Mouse (Mus musculus) small intestine, adult 2 months (tissue): ENCODE measurements around the gene Nat14. TPM values are rescaled to one million over a fixed set of nuclear protein-coding genes. Genes with fewer than 3 reads are reported as not detected.

ENCODE experiments used
- H3K27ac ChIP-seq: fragments of 200-500 bp; 2 replicates; pipeline ENCODE4 v1.5.1; 2012; ENCODE audit warnings: low read depth, low read length, control low read depth, inconsistent platforms; ENCODE audit not compliant: insufficient read depth
- H3K27me3 ChIP-seq: fragments of 200-500 bp; 2 replicates; pipeline ENCODE4 v1.6.1; 2012; ENCODE audit warnings: mild to moderate bottlenecking, moderate library complexity, low read length, inconsistent platforms; ENCODE audit not compliant: control insufficient read depth, insufficient read depth
- H3K36me3 ChIP-seq: fragments of 200-500 bp; 2 replicates; pipeline ENCODE4 v1.6.1; 2012; ENCODE audit warnings: mild to moderate bottlenecking, low read length, control low read depth, inconsistent platforms; ENCODE audit not compliant: control insufficient read depth, insufficient read depth
- H3K4me1 ChIP-seq: fragments of 200-500 bp; 2 replicates; pipeline ENCODE4 v1.6.1; 2012; ENCODE audit warnings: low read length, inconsistent platforms, mixed read lengths; ENCODE audit not compliant: control insufficient read depth, insufficient read depth, insufficient read length
- H3K4me3 ChIP-seq: fragments of 200-500 bp; 2 replicates; pipeline ENCODE4 v1.5.1; 2012; ENCODE audit warnings: low read depth, mild to moderate bottlenecking, control low read depth, inconsistent platforms, low read length, moderate library complexity
- CTCF ChIP-seq: fragments of 200-500 bp; IDR thresholded peaks from 2 replicates; pipeline ENCODE4 v1.5.1; 2012; ENCODE audit warnings: low read depth, mild to moderate bottlenecking, control low read depth, inconsistent platforms, low read length, moderate library complexity, mixed read lengths; ENCODE audit not compliant: insufficient replicate concordance, insufficient read length; ENCODE audit errors: extremely low read depth
- POLR2A ChIP-seq: fragments of 200-500 bp; IDR thresholded peaks from 2 replicates; pipeline ENCODE4 v1.6.1; 2012; ENCODE audit warnings: low read depth, mild to moderate bottlenecking, control low read depth, inconsistent platforms, low read length, moderate library complexity
- WGBS: fragments of 180-500 bp; shearing (Covaris S2); methylation state at CpG from one replicate; pipeline ENCODE4 v1.1.7; 2018; 5-methylcytosine and 5-hydroxymethylcytosine counted together
- polyA plus RNA-seq: library from polyadenylated mRNA; depleted of rRNA; stranded (reverse); fragments of >200 nt; gene quantifications from 2 replicates; pipeline ENCODE4 v1.2.3, GENCODE M21; 2012

The Nat14 gene
- polyA plus RNA-seq, 1 experiment, result 4.3 TPM

DNA sequence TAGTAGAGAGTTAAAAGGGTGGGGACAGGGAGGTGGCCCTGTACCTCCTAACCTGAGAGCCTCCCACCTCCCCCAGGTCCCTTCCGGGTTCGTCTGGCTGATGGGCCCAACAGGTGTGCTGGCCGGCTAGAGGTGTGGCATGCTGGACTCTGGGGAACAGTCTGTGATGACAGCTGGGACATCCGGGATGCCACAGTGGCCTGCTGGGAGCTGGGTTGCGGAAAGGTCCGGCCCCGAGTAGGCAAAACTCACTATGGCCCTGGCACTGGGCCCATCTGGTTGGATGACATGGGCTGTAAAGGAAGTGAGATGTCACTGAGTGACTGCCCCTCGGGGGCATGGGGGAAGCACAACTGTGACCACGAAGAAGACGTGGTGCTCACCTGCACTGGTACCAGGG, 15.0 kb downstream of the Nat14 start:
- no peaks in the 10 kb centered on the region for H3K36me3 ChIP-seq
- no peak overlapping the region for H3K27ac ChIP-seq
- 52% methylated on average over 10 of the region's 10 CpGs for WGBS
- TF ChIP-seq POLR2A, result no peak
- no peak for TF ChIP-seq CTCF
- 0 out of 2 replicates have a peak, but pooled peaks cover 1% of the 10 kb centered on the region for H3K4me1 ChIP-seq
- H3K4me3 ChIP-seq, result no peak overlapping the region
- no peaks in the 10 kb centered on the region for H3K27me3 ChIP-seq

- Histone ChIP-seq H3K27me3 (no peaks in the 10 kb centered on the region), H3K4me1 (0 out of 2 replicates have a peak, but pooled peaks cover 1% of the 10 kb centered on the region), H3K27ac (no peak overlapping the region), H3K36me3 (no peaks in the 10 kb centered on the region), H3K4me3 (no peak overlapping the region)
- TF ChIP-seq POLR2A, result no peak
- TF ChIP-seq CTCF, result no peak
- WGBS, result 70% methylated on average over 11 of the region's 11 CpGs
Measured at GRCm38 (mm10) chr7:4937392-4937791, 15.6 kb downstream of the Nat14 start.

- TF ChIP-seq CTCF (peak; percentile 84; the same call in 1 of the 2 replicates), POLR2A (no peak)
- Histone ChIP-seq H3K27me3 (no peaks in the 10 kb centered on the region), H3K4me3 (no peak overlapping the region), H3K36me3 (no peaks in the 10 kb centered on the region), H3K27ac (no peak overlapping the region), H3K4me1 (peaks cover 3% of the 10 kb centered on the region)
- 39% methylated on average over 2 of the region's 2 CpGs for WGBS
Measured at GRCm38 (mm10) chr7:4938456-4938855, 16.6 kb downstream of the Nat14 start.

DNA sequence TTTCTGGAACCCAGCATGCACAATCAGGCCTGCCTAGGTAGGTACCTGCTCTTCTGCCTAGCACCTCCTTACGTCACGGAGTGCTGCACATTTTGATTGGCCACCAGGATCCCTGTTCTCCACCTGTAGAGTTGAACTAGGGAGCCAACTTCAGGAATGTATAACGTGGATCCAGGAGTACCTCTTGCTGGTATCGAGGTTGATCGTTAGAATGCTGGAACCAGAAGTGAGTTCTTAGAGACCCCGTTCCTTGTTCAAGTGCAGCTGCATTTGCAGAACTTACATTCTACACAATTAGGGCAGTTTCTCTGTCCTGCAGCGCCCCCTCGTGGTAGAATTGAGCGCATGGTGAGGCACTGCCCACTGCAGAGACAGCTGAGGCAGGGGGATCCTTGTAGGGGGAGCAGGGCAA, 18.2 kb downstream of the Nat14 start:
- Histone ChIP-seq H3K27ac (no peak overlapping the region), H3K4me3 (no peak overlapping the region), H3K4me1 (peaks cover 6% of the 10 kb centered on the region), H3K27me3 (no peaks in the 10 kb centered on the region), H3K36me3 (no peaks in the 10 kb centered on the region)
- 10% methylated on average over 9 of the region's 9 CpGs for WGBS
- TF ChIP-seq CTCF, result peak; percentile 94; the same call in 1 of the 2 replicates
- TF ChIP-seq POLR2A, result no peak

DNA sequence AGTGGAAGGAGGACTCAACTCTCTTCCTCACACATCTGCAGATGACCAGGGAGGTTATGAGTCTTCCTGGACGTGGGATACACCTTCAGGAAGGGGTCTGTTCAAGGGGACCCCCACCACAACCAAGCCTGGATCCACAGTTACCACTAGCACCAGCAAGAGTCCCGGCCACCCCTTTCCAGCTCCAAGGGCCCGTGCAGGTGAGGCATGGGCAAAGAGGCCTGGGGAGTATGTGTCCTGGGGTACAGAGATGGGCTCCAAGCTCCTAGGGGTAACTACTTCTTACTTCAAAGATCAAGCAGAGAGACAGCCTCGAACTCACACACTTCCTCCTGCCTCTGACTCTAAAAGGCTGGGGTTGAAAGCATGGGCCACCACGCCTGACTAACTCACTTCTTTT, 20.8 kb downstream of the Nat14 start:
- Histone ChIP-seq H3K4me1 (peaks cover 6% of the 10 kb centered on the region), H3K27me3 (no peaks in the 10 kb centered on the region), H3K36me3 (no peaks in the 10 kb centered on the region), H3K4me3 (no peak overlapping the region), H3K27ac (no peak overlapping the region)
- TF ChIP-seq CTCF (no peak), POLR2A (no peak)
- WGBS, result 34% methylated on average over 5 of the region's 5 CpGs

DNA sequence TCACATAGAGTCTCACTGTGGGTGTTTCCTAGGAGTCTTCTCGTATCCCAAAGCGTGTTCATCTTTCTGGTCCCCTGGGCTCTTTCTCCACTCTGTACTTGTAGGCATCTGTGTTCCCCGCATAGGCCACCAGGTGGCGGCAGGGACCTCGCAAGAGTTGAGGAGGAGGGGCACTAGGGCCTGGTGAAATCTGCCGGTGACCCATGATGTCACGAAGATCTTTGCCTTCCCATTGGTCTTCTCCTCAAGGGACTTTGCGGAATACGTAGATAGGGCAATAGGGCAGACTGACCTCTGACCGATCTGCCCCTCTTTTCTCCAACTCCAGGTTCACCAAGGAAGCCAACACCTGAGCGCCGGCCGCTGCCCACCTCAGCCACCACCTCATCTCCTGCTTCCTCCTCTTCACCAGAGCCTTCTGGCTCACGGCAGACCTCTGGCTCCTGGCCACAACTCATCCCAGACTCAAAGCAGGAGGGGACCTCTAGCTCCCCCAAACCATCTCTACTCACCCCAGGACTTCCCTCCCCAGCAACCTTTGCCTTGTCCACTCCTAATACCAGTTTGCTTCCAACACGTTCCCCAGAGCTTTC, 21.5 kb downstream of the Nat14 start:
- peaks cover 6% of the 10 kb centered on the region for H3K4me1 ChIP-seq
- no peak overlapping the region for H3K27ac ChIP-seq
- H3K4me3 ChIP-seq, result peak overlapping the region; percentile 63
- H3K27me3 ChIP-seq, result no peaks in the 10 kb centered on the region
- H3K36me3 ChIP-seq, result no peaks in the 10 kb centered on the region
- WGBS, result 6% methylated on average over 15 of the region's 15 CpGs
- TF ChIP-seq POLR2A, result no peak
- peak; percentile 98 for TF ChIP-seq CTCF

- Histone ChIP-seq H3K27me3 (no peaks in the 10 kb centered on the region), H3K27ac (no peak overlapping the region), H3K4me3 (no peak overlapping the region), H3K36me3 (no peaks in the 10 kb centered on the region), H3K4me1 (peaks cover 4% of the 10 kb centered on the region)
- 18% methylated on average over 2 of the region's 2 CpGs for WGBS
- TF ChIP-seq POLR2A, result no peak
- no peak for TF ChIP-seq CTCF
Measured at GRCm38 (mm10) chr7:4947855-4948254, 26.0 kb downstream of the Nat14 start.
